Mouse (Mus musculus) ES-Bruce4 (cell line): ENCODE measurements at regions not wholly inside any gene's neighbourhood (a gene's known extent, or its start where the extent isn't known, plus 50 kb on each side); places are given as distances from the start of the nearest gene placed in this dataset.

Source experiments
- H3K27ac ChIP-seq: 2 replicates; pipeline ENCODE4 v1.5.1; 2012; ENCODE audit warnings: low read length, inconsistent platforms; ENCODE audit not compliant: insufficient read depth
- H3K27me3 ChIP-seq: 2 replicates; pipeline ENCODE4 v1.6.1; 2012; ENCODE audit warnings: mild to moderate bottlenecking, low read length, inconsistent platforms; ENCODE audit not compliant: control insufficient read depth, poor library complexity, insufficient read depth, severe bottlenecking
- H3K36me3 ChIP-seq: 2 replicates; pipeline ENCODE4 v1.6.1; 2012; ENCODE audit warnings: inconsistent platforms, mild to moderate bottlenecking, low read length, moderate library complexity; ENCODE audit not compliant: control insufficient read depth, poor library complexity, insufficient read depth, severe bottlenecking
- H3K4me1 ChIP-seq: one replicate; pipeline ENCODE4 v1.8.1; 2011; ENCODE audit warnings: low read length; ENCODE audit not compliant: control insufficient read depth, insufficient read depth
- H3K4me3 ChIP-seq: 2 replicates; pipeline ENCODE4 v1.5.1; 2011; ENCODE audit warnings: low read depth, mild to moderate bottlenecking, low read length
- H3K9ac ChIP-seq: 2 replicates; pipeline ENCODE4 v1.6.1; 2012; ENCODE audit warnings: low read depth, mild to moderate bottlenecking, inconsistent platforms; ENCODE audit not compliant: poor library complexity, severe bottlenecking
- H3K9me3 ChIP-seq: replicated peaks from 2 replicates; pipeline ENCODE4 v1.6.1; 2012; ENCODE audit warnings: mild to moderate bottlenecking, low read length, inconsistent platforms; ENCODE audit not compliant: control insufficient read depth, poor library complexity, insufficient read depth, severe bottlenecking
- CTCF ChIP-seq: IDR thresholded peaks from one replicate; pipeline ENCODE4 v1.8.1; 2011; ENCODE audit warnings: low read depth, low read length
- EP300 ChIP-seq: IDR thresholded peaks from 2 replicates; pipeline ENCODE4 v1.6.1; 2011; ENCODE audit warnings: low read depth, low read length; ENCODE audit not compliant: insufficient read depth
- POLR2A ChIP-seq: IDR thresholded peaks from one replicate; pipeline ENCODE4 v1.8.1; 2011; ENCODE audit warnings: low read length; ENCODE audit not compliant: insufficient read depth

- no peaks in the 10 kb centered on the region for H3K9me3 ChIP-seq
Observed at GRCm38 (mm10) chr6:14147370-14147769, 276.1 kb upstream of the 2610001J05Rik start.

DNA sequence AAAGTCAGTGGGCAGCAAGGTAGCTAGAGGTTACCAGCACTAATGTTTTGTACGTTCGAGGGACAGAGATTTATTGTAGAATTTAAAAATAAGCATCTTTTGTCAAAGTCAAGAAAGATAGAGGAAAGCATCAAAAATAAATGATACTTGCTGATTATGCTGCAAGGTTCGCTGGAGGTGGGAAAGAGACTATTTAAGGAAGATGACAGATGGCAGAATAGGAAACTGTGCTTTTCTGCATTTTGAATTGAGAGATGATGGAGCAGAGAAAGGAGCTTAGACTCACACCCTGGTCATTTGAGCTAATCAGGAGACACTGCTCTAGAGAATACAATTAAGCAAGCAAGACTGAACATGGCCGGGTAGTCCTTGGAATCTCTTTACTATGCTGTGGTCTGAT, 275.1 kb upstream of the 2610001J05Rik start:
- no peak overlapping the region for H3K4me3 ChIP-seq
- TF ChIP-seq POLR2A (no peak), EP300 (no peak), CTCF (no peak)
- H3K4me1 ChIP-seq, result no peaks in the 10 kb centered on the region
- no peak overlapping the region for H3K27ac ChIP-seq
- no peaks in the 10 kb centered on the region for H3K9me3 ChIP-seq
- H3K27me3 ChIP-seq, result no peaks in the 10 kb centered on the region
- no peaks in the 10 kb centered on the region for H3K36me3 ChIP-seq
- H3K9ac ChIP-seq, result no peak overlapping the region

More at GRCm38 (mm10) chr6:14147370-14147769, 276.1 kb upstream of the 2610001J05Rik start:
- Histone ChIP-seq H3K36me3 (no peaks in the 10 kb centered on the region), H3K27ac (no peak overlapping the region), H3K4me3 (no peak overlapping the region), H3K4me1 (no peaks in the 10 kb centered on the region), H3K9ac (no peak overlapping the region), H3K27me3 (no peaks in the 10 kb centered on the region)
- TF ChIP-seq CTCF (no peak), EP300 (no peak)

GRCm38 (mm10) chr6:14142107-14142751, 270.9 kb upstream of the 2610001J05Rik start:
- Histone ChIP-seq H3K4me3 (no peak overlapping the region), H3K27me3 (no peaks in the 10 kb centered on the region)

DNA sequence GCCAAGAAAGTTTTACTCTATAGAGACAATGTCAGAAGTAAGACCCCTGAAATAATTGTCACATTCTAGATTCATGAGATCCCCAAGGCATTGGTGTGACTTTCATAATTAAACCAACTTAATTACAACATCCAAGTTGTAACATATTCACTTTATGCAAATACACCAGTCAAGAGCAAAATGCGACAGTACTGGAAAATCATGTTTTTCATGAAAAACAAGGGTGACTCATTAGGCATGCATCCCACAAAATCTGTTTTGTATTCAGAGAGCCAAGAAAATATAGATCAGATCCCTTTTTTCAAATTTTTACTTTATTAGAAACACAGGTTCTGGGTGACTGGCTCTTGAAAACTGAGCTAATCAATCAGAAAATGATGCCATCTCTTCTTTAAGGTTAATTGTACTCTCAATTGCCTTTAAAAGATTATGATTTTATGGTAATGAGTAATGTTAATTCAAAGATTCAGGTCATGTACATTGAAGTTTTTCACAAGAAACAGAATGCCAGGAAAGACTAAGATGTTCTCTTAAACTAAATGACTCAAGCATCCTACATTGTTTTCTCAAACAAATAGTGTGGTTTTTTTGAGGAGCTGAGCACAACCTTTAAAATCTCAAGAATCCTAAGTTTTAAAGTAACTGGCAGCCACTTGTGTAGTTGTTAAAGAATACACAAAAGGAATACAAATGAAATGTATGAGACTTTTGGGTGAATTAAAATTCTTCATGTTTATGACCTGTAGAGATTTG, 259.2 kb upstream of the 2610001J05Rik start:
- Histone ChIP-seq H3K4me1 (no peaks in the 10 kb centered on the region), H3K36me3 (no peaks in the 10 kb centered on the region), H3K27ac (no peak overlapping the region), H3K9me3 (no peaks in the 10 kb centered on the region), H3K4me3 (no peak overlapping the region), H3K9ac (no peak overlapping the region), H3K27me3 (no peaks in the 10 kb centered on the region)
- TF ChIP-seq EP300 (no peak), POLR2A (no peak), CTCF (no peak)

More at GRCm38 (mm10) chr6:14142107-14142751, 270.9 kb upstream of the 2610001J05Rik start:
- Histone ChIP-seq H3K9ac (no peak overlapping the region), H3K36me3 (no peaks in the 10 kb centered on the region), H3K27ac (no peak overlapping the region), H3K9me3 (no peaks in the 10 kb centered on the region), H3K4me1 (no peaks in the 10 kb centered on the region)
- no peak for TF ChIP-seq CTCF
- TF ChIP-seq POLR2A, result no peak
- TF ChIP-seq EP300, result no peak

DNA sequence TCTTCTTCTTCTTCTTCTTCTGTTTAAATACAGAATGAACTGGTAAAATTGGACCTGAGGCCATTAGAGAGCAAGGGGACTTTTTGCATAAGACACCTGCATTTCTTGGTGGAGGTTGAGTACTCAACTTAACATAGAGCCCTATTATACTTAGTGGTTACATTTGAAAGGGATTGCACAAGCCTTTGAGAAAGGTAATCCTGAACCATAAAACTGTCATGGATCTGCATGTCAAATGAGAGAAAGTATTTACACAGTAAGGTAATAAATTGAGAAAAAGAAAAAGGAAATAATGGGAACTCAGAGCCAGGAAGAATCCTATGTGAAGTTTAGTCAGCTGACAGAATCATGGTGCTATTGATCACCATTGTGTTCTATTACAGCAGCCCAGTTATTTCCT, 258.1 kb upstream of the 2610001J05Rik start:
- Histone ChIP-seq H3K27ac (no peak overlapping the region), H3K4me1 (no peaks in the 10 kb centered on the region), H3K36me3 (no peaks in the 10 kb centered on the region), H3K4me3 (no peak overlapping the region), H3K9ac (no peak overlapping the region), H3K27me3 (no peaks in the 10 kb centered on the region), H3K9me3 (no peaks in the 10 kb centered on the region)
- no peak for TF ChIP-seq CTCF
- TF ChIP-seq POLR2A, result no peak
- no peak for TF ChIP-seq EP300

- TF ChIP-seq EP300 (no peak), CTCF (no peak), POLR2A (no peak)
- no peaks in the 10 kb centered on the region for H3K4me1 ChIP-seq
- no peak overlapping the region for H3K9ac ChIP-seq
- no peak overlapping the region for H3K4me3 ChIP-seq
- H3K27ac ChIP-seq, result no peak overlapping the region
- no peaks in the 10 kb centered on the region for H3K27me3 ChIP-seq
- no peaks in the 10 kb centered on the region for H3K36me3 ChIP-seq
- H3K9me3 ChIP-seq, result no peaks in the 10 kb centered on the region
Observed at GRCm38 (mm10) chr6:14122311-14122710, 251.0 kb upstream of the 2610001J05Rik start.
